Mouse (Mus musculus) E14TG2a.4 (cell line): ENCODE measurements around the gene Ric8b.

Experiments used
- CTCF ChIP-seq: conservative IDR thresholded peaks from 2 replicates; pipeline ENCODE4 v1.5.1; 2014; ENCODE audit warnings: low read length
- POU5F1 ChIP-seq: IDR thresholded peaks from 2 replicates; pipeline ENCODE4 v1.6.1; 2014; ENCODE audit warnings: low read length, borderline replicate concordance

GRCm38 (mm10) chr10:84908006-84908405 is 9.4 kb upstream of the Ric8b start:
- TF ChIP-seq CTCF (no peak), POU5F1 (no peak)
